8 mouse cellular contexts compared by ENCODE assay signal in genomic region chr2:166592034-166592912, GRCm38 (mm10).
DNase-seq lines count a peak whose midpoint lies in the region; ATAC-seq and TF ChIP-seq lines count a peak whose summit lies in the region.

No protein-coding gene starts in this region.

- H3K27me3 ChIP-seq in G1E (ENCODE audit: insufficient read depth, low read length) = peaks cover 4% of the 10 kb centered on the region; the same call in 1 of the 2 replicates
- no peaks in the 10 kb centered on the region for H3K27me3 ChIP-seq in forebrain, embryonic 14.5 days (replicated peaks; ENCODE audit: control insufficient read depth, insufficient read depth, low read length)
- H3K27me3 ChIP-seq in hindbrain, embryonic 11.5 days (ENCODE audit: control insufficient read depth, insufficient read depth, low read length) = no peaks in the 10 kb centered on the region

- no peak overlapping the region for H3K4me2 ChIP-seq in forebrain, embryonic 14.5 days (ENCODE audit: low read length)
- no peak overlapping the region for H3K4me2 ChIP-seq in hindbrain, embryonic 11.5 days (replicated peaks; ENCODE audit: low read depth, low read length)

- H3K4me1 ChIP-seq in G1E (ENCODE audit: insufficient read depth, low read depth, low read length) = no peaks in the 10 kb centered on the region
- no peaks in the 10 kb centered on the region for H3K4me1 ChIP-seq in forebrain, embryonic 14.5 days (ENCODE audit: control insufficient read depth, insufficient read depth, low read length)
- H3K4me1 ChIP-seq in hindbrain, embryonic 11.5 days (replicated peaks; ENCODE audit: control insufficient read depth, insufficient read depth, low read length) = no peaks in the 10 kb centered on the region

- no peaks in the 10 kb centered on the region for H3K36me3 ChIP-seq in G1E (replicated peaks)
- H3K36me3 ChIP-seq in forebrain, embryonic 14.5 days (ENCODE audit: control insufficient read depth, insufficient read depth, low read length) = peaks cover 34% of the 10 kb centered on the region
- peaks cover 5% of the 10 kb centered on the region; the same call in 1 of the 2 replicates for H3K36me3 ChIP-seq in hindbrain, embryonic 11.5 days (ENCODE audit: control insufficient read depth, insufficient read depth, low read length)

- DNase-seq in G1E (ENCODE audit: low spot score) = peak; percentile 60
- DNase-seq in c-Kit-positive CD71-positive TER-119-negative erythroid progenitor cells, embryonic 14.5 days (ENCODE audit: low read depth) = peak; percentile 46
- peak; percentile 82 for DNase-seq in forebrain, embryonic 14.5 days (ENCODE audit: low spot score)
- DNase-seq in hindbrain, embryonic 11.5 days (ENCODE audit: low spot score) = peak; percentile 84
- DNase-seq in layer of hippocampus, postnatal 14 days (ENCODE audit: low spot score in 2 of 2) = peak; percentile 87 to 88
- peak; percentile 86 to 90 for DNase-seq in right cerebral cortex, adult 2 months (ENCODE audit: low spot score in 2 of 2)
- DNase-seq in urinary bladder, postnatal 10 days (ENCODE audit: low spot score) = peak; percentile 37

- H3K9ac ChIP-seq in forebrain, embryonic 14.5 days (ENCODE audit: low read length) = no peak overlapping the region
- H3K9ac ChIP-seq in hindbrain, embryonic 11.5 days (ENCODE audit: low read depth, low read length) = no peak overlapping the region

- no peak overlapping the region for H3K27ac ChIP-seq in forebrain, embryonic 14.5 days (ENCODE audit: low read depth, low read length)
- H3K27ac ChIP-seq in hindbrain, embryonic 11.5 days (ENCODE audit: low read depth, low read length) = no peak overlapping the region

- ATAC-seq in G1E (ENCODE audit: extremely low read depth, insufficient number of reproducible peaks, low FRiP score, poor library complexity, severe bottlenecking) = 0 out of 2 replicates have a peak, but pooled peaks have one; percentile 52
- peak; percentile 78 for ATAC-seq in forebrain, embryonic 14.5 days
- peak; percentile 53; the same call in 1 of the 2 replicates for ATAC-seq in hindbrain, embryonic 11.5 days (ENCODE audit: low FRiP score)
- ATAC-seq in megakaryocyte, adult 5-6 weeks (ENCODE audit: poor library complexity, severe bottlenecking) = peak; percentile 85

- TF ChIP-seq CTCF in G1E (IDR thresholded peaks at IDR 0.05; ENCODE audit: low read depth, low read length) = peak; percentile 85

- WGBS in forebrain, embryonic 14.5 days = 40% methylated on average over 21 of the region's 21 CpGs
- 42% methylated on average over 21 of the region's 21 CpGs for WGBS in hindbrain, embryonic 11.5 days

- no peak overlapping the region for H3K4me3 ChIP-seq in G1E (ENCODE audit: low read depth, low read length)
- H3K4me3 ChIP-seq in forebrain, embryonic 14.5 days (ENCODE audit: low read depth, low read length) = no peak overlapping the region
- H3K4me3 ChIP-seq in hindbrain, embryonic 11.5 days (ENCODE audit: low read depth, low read length) = no peak overlapping the region

- H3K9me3 ChIP-seq in G1E (replicated peaks) = peaks cover 9% of the 10 kb centered on the region
- no peaks in the 10 kb centered on the region for H3K9me3 ChIP-seq in forebrain, embryonic 14.5 days (replicated peaks; ENCODE audit: control insufficient read depth, low read length)
- H3K9me3 ChIP-seq in hindbrain, embryonic 11.5 days (ENCODE audit: control insufficient read depth, low read length) = no peaks in the 10 kb centered on the region

Comparison
In these comparisons a context has a peak if more than half of its experiments do, and no peak if none do; other contexts are left out.
1. DNase-seq: peak in every context shown above with its lines; median percentile 88 in right cerebral cortex, adult 2 months; 88 in layer of hippocampus, postnatal 14 days; 84 in hindbrain, embryonic 11.5 days; 82 in forebrain, embryonic 14.5 days; 60 in G1E; 46 in c-Kit-positive CD71-positive TER-119-negative erythroid progenitor cells, embryonic 14.5 days; 37 in urinary bladder, postnatal 10 days.